Mouse (Mus musculus): Measurements from ENCODE around the gene Sipa1. TPM values are rescaled to one million over a fixed set of nuclear protein-coding genes. Genes with fewer than 3 reads are reported as not detected.
A peak's percentile ranks its signal among the peaks of the same experiment; 100 is the strongest.

Sipa1 gene
- total RNA-seq, 1 experiment from 2014 or later, result 56.4 TPM

DNA sequence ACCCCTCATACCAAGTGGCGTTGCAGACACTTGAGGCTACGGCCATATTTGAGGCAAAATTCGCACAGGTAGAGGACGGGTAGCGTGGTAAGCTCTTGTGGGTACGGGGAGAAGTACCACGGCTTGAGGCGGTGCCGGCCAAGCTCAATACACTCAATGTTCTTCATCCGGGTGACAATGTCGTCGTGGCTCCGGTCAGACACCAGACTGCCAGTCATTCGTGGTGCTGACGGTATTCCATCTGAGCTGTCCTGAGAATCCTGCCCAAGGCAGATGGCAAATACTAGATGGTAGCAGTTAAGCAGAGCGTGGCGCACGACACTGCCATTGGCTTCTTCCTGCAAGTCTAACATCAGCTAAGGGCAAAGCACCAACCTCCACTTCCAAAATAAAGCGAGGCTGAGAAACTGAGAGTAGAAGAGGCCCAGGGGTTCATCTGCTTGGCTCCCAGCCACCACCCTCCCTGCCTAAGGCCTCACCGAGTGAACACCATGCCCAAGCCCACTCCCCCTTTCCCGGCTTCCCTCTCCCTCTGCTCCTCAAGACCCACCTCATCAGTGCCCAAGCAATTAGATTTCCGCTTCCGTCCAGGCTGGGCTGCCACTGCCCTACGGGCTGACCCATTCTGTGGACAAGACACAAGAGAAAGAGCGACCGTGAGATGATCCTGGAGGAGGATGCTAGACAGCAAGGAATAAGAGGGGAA lies 55.6 kb downstream of the Sipa1 start:
- DNase-seq, result no peak

DNA sequence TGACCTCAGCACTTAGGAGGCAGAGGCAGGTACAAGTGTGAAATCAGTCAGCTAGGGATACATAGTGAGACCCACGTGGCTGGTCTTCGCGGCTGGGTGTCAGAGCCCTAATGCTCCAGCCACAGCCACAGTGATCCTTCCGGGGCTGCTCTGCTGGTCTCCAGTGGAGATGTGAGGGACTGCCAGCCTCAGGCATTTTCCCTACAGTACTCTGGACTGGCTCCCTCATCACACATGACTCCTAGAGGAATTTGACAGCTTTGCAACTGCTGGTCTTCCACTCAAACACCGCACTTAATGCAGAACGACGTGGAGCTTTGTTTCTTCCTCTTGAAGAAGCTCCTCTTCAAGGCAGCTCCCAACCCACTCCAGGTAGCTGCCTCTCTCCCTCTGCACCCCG lies 57.3 kb downstream of the Sipa1 start:
- DNase-seq, result peak; percentile 32

DNA sequence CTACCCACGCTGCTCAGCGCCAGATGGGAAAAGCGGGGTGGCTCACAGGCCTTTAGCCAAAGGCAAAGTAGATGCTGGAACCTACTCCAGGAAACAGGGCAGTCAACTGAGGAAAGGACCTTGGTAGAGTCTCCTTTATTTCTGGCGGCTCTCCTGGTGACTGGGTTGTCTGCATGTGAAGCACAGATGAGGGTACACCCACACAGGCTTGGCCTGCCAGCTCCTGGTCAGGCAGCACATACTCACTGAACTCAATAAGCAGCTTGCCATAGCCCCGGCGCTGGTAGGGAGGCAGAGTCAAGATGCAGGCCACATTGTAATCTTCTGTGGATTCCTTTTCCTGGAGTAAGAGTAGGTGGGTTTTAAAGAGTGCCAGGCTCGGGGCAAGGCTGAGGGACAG lies 58.4 kb downstream of the Sipa1 start:
- DNase-seq, result no peak

GRCm38 (mm10) chr19:5603664-5604063 lies 59.8 kb downstream of the Sipa1 start:
- DNase-seq, result no peak

DNA sequence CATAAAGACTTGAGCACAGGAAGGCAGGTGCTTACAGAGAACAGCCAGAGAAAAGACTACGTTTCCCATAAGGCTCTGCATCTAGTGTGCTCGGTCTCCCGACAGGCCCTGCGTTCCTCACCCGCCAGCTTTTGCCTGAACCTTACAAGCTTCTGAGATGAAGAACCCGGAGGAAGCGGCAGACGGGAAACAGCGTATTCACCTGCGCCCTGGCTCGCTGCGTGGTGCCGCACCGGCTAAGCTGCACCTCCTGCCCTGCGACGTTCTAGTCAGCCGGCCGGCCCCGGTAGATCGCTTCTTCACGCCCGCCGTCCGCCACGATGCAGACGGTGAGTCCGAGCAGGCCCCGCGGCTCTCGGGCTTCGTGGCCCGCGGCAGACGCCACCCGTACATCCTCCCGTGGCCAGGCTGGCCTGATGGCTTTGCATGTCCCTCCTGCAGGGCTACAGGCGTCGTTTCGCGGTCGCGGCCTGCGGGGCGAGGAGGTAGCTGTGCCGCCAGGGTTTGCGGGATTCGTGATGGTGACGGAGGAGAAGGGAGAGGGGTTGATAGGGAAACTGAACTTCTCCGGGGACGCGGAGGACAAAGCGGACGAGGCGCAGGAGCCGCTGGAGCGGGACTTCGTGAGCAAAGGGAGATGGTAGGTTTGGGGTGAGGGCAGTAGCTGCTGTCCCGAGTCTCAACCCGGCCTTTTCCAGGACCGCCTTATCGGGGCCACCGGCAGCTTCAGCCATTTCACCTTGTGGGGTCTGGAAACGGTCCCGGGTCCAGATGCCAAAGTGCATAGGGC lies 61.6 kb downstream of the Sipa1 start, which contains the start of gene Rnaseh2c:
Gene Rnaseh2c, plus strand, starts transcription at position 122 of the 790 bp plus-strand sequence.
- DNase-seq, result peak; percentile 84

Small RNA genes within 50 kb of the gene (microRNA-seq; reads per million reads assigned to microRNA genes)
- 0 to 1.3 reads per million in 2 experiments for gene Mir6987

Other genes starting within 250 kb of the Sipa1 start
- 210 and 236 TPM in 2 replicates for gene Drap1, start 238.7 kb downstream of the Sipa1 start, total RNA-seq (2021)
- 36.8 and 45.1 TPM in 2 replicates for gene AI837181, start 238.6 kb downstream of the Sipa1 start, total RNA-seq (2021)
- gene Fosl1, start 216.2 kb downstream of the Sipa1 start, total RNA-seq (2021), result 0.98 and 1.1 TPM in 2 replicates
- gene Ccdc85b, start 205.8 kb downstream of the Sipa1 start, total RNA-seq (2021), result 8.8 and 11.2 TPM in 2 replicates
- gene Fibp, start 203.1 kb downstream of the Sipa1 start, total RNA-seq (2021), result 70.8 and 92.6 TPM in 2 replicates
- gene Ctsw, start 195.2 kb downstream of the Sipa1 start, total RNA-seq (2021), result 0.85 and 4.2 TPM in 2 replicates
- gene Efemp2, start 189.8 kb downstream of the Sipa1 start, total RNA-seq (2021), result 42.5 and 45.9 TPM in 2 replicates
- gene Mus81, start 175.3 kb downstream of the Sipa1 start, total RNA-seq (2021), result 22.3 and 28.6 TPM in 2 replicates
- 640 and 706 TPM in 2 replicates for gene Cfl1, start 173.3 kb downstream of the Sipa1 start, total RNA-seq (2021)
- 1.0 and 2.2 TPM in 2 replicates for gene 1700020D05Rik, start 159.9 kb downstream of the Sipa1 start, total RNA-seq (2021)
- gene Snx32, start 153.2 kb downstream of the Sipa1 start, total RNA-seq (2021), result 10.4 and 11.8 TPM in 2 replicates
- gene Ovol1, start 103.1 kb downstream of the Sipa1 start, total RNA-seq (2021), result not detected in 2 replicates
- gene Ap5b1, start 95.7 kb downstream of the Sipa1 start, total RNA-seq (2021), result 7.3 and 8.0 TPM in 2 replicates
- 106 and 113 TPM in 2 replicates for gene Rnaseh2c, start 61.8 kb downstream of the Sipa1 start, total RNA-seq (2021)
- 54.8 and 62.0 TPM in 2 replicates for gene Kat5, start 53.5 kb downstream of the Sipa1 start, total RNA-seq (2021)
- gene Rela, start 26.2 kb downstream of the Sipa1 start, total RNA-seq (2021), result 60.7 and 65.1 TPM in 2 replicates
- 50.4 and 51.2 TPM in 2 replicates for gene Map3k11, start 25.0 kb upstream of the Sipa1 start, total RNA-seq (2021)
- 75.1 and 78.4 TPM in 2 replicates for gene Pcnx3, start 25.2 kb upstream of the Sipa1 start, total RNA-seq (2021)
- gene Kcnk7, start 40.7 kb upstream of the Sipa1 start, total RNA-seq (2021), result not detected in 2 replicates
- gene Ehbp1l1, start 62.6 kb upstream of the Sipa1 start, total RNA-seq (2021), result 29.1 and 29.3 TPM in 2 replicates
- gene Fam89b, start 65.9 kb upstream of the Sipa1 start, total RNA-seq (2021), result 41.3 and 50.4 TPM in 2 replicates
- gene Ltbp3, start 77.2 kb upstream of the Sipa1 start, total RNA-seq (2021), result 212 and 214 TPM in 2 replicates
- 87.4 and 92.1 TPM in 2 replicates for gene Scyl1, start 107.7 kb upstream of the Sipa1 start, total RNA-seq (2021)
- 26.0 and 34.5 TPM in 2 replicates for gene Frmd8, start 211.6 kb upstream of the Sipa1 start, total RNA-seq (2021)
- 14.7 and 16.5 TPM in 2 replicates for gene Slc25a45, start 214.1 kb upstream of the Sipa1 start, total RNA-seq (2021)
- gene Tigd3, start 230.4 kb upstream of the Sipa1 start, total RNA-seq (2021), result 1.4 and 1.7 TPM in 2 replicates
- gene Dpf2, start 249.3 kb upstream of the Sipa1 start, total RNA-seq (2021), result 118 and 119 TPM in 2 replicates